In the genomic region with DNA sequence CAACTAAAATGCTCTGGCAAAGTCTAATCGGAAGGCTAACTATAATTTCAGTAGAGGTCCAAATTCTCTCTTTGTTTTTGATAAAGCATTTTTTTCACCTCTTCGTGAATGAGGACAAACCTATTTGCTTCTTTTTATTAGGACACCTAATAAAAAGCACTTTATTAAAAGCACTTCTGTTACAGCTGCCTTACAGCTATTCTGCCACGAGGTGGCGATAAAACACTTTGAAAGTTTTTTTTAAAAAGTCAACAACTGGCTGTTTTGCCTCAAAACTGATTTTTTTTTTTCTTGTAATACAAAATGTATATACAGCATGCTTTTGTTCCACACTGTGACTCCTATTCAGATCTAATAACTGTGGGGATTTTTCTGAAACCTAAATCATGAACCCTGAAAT, we compare ENCODE assay signal across 20 mouse cellular contexts. TPM values are rescaled to one million over a fixed set of nuclear protein-coding genes. Genes with fewer than 3 reads are reported as not detected.
DNase-seq lines count a peak whose midpoint lies in the region; ATAC-seq and TF ChIP-seq lines count a peak whose summit lies in the region.
"Not testable (repeated sequence)": the region's sequence is repeated elsewhere in the genome, so short reads cannot be mapped to it uniquely, and the experiment has no call there.
"Had no signal": no experiment of that assay in that cellular context is flagged by ENCODE, and none has a peak within 500 bp of the region (broad histone marks: within the 10 kb centered on the region; RNA-seq: fewer than 3 reads in every experiment).

No protein-coding gene starts in this region.

- H3K4me2 ChIP-seq in intestine, postnatal 0 days (replicated peaks; ENCODE audit: low read depth); lung, embryonic 14.5 days; midbrain, postnatal 0 days (ENCODE audit: low read depth, low read length, poor library complexity, severe bottlenecking): not testable (repeated sequence)

- 20% methylated on average over 4 of the region's 4 CpGs for WGBS in heart, adult 2 months
- 30% methylated on average over 4 of the region's 4 CpGs for WGBS in intestine, postnatal 0 days
- WGBS in lung, embryonic 14.5 days, result 28% methylated on average over 4 of the region's 4 CpGs
- WGBS in midbrain, postnatal 0 days, result 30% methylated on average over 4 of the region's 4 CpGs

- TF ChIP-seq POLR2A in brain, embryonic 14.5 days (IDR thresholded peaks at IDR 0.05; ENCODE audit: borderline replicate concordance, extremely low read depth, insufficient read depth, insufficient read length, poor library complexity, severe bottlenecking); heart, adult 2 months (IDR thresholded peaks at IDR 0.05; ENCODE audit: insufficient read depth, low read depth, low read length): not testable (repeated sequence)

- H3K9me3 ChIP-seq in intestine, postnatal 0 days (ENCODE audit: control insufficient read depth); lung, embryonic 14.5 days (ENCODE audit: low read depth, low read length); midbrain, postnatal 0 days (ENCODE audit: low read length): not testable (repeated sequence)

- TF ChIP-seq CTCF in brain, embryonic 14.5 days (IDR thresholded peaks at IDR 0.05; ENCODE audit: borderline replicate concordance, extremely low read depth, insufficient read depth, insufficient read length), result not testable (repeated sequence)
- TF ChIP-seq CTCF in heart, adult 2 months (IDR thresholded peaks at IDR 0.05), result peak; percentile 57
- TF ChIP-seq CTCF in intestine, postnatal 0 days (IDR thresholded peaks at IDR 0.05; ENCODE audit: low read depth), result peak; percentile 39
- peak; percentile 71 for TF ChIP-seq CTCF in layer of hippocampus, adult 2 months (conservative IDR thresholded peaks at IDR 0.05)
- TF ChIP-seq CTCF in lung, embryonic 14.5 days (IDR thresholded peaks at IDR 0.05; ENCODE audit: low read depth), result peak; percentile 34; the same call in 1 of the 2 replicates
- TF ChIP-seq CTCF in midbrain, postnatal 0 days (IDR thresholded peaks at IDR 0.05), result peak; percentile 56

- not testable (repeated sequence) for TF ChIP-seq EP300 in heart, adult 2 months (IDR thresholded peaks at IDR 0.05; ENCODE audit: insufficient read depth, low read depth, low read length)

- not testable (repeated sequence) for H3K36me3 ChIP-seq in heart, adult 2 months (ENCODE audit: control insufficient read depth, insufficient read depth, low read length); intestine, postnatal 0 days (ENCODE audit: control insufficient read depth, insufficient read depth); lung, embryonic 14.5 days (ENCODE audit: insufficient read depth); midbrain, postnatal 0 days (ENCODE audit: insufficient read depth, low read length)

- peak; percentile 24 for DNase-seq in NIH3T3 (ENCODE audit: low read depth)
- peak; percentile 1 for DNase-seq in brain, embryonic 14.5 days (ENCODE audit: low read depth)
- not testable (repeated sequence) for DNase-seq in heart, adult 2 months; layer of hippocampus, adult 2 months (ENCODE audit: low spot score in 2 of 2); midbrain, postnatal 0 days (ENCODE audit: low spot score)
- peak; percentile 34 for DNase-seq in lung, embryonic 14.5 days

- not testable (repeated sequence) for H3K9ac ChIP-seq in heart, adult 2 months (ENCODE audit: low read depth, low read length); intestine, postnatal 0 days (ENCODE audit: low read depth, low read length); lung, embryonic 14.5 days; midbrain, postnatal 0 days (replicated peaks; ENCODE audit: low read length, poor library complexity, severe bottlenecking)

- intact Hi-C loops in heart, adult 2 months (cut with DNase I), result not testable (repeated sequence)

- not testable (repeated sequence) for ATAC-seq in intestine, postnatal 0 days; lung, embryonic 14.5 days (ENCODE audit: insufficient read depth); midbrain, postnatal 0 days (ENCODE audit: low FRiP score)

- not testable (repeated sequence) for H3K27ac ChIP-seq in heart, adult 2 months; intestine, postnatal 0 days (ENCODE audit: low read depth, low read length); layer of hippocampus, adult 2 months; lung, embryonic 14.5 days (ENCODE audit: low read depth); midbrain, postnatal 0 days (ENCODE audit: low read depth, low read length)

- not testable (repeated sequence) for H3K4me1 ChIP-seq in heart, adult 2 months (ENCODE audit: control insufficient read depth, insufficient read depth, low read length); intestine, postnatal 0 days (replicated peaks; ENCODE audit: control insufficient read depth, insufficient read depth, low read length); lung, embryonic 14.5 days (ENCODE audit: insufficient read depth); midbrain, postnatal 0 days (ENCODE audit: insufficient read depth, low read length)

- not testable (repeated sequence) for H3K27me3 ChIP-seq in heart, adult 2 months (ENCODE audit: control insufficient read depth, insufficient read depth, low read length); intestine, postnatal 0 days (replicated peaks; ENCODE audit: control insufficient read depth, insufficient read depth, low read length); lung, embryonic 14.5 days (ENCODE audit: insufficient read depth, low read length); midbrain, postnatal 0 days (ENCODE audit: insufficient read depth, low read length)

- H3K79me2 ChIP-seq in heart, adult 2 months (replicated peaks; ENCODE audit: control insufficient read depth, insufficient read depth, low read length), result not testable (repeated sequence)

- not testable (repeated sequence) for H3K4me3 ChIP-seq in heart, adult 2 months; intestine, postnatal 0 days (ENCODE audit: low read depth, low read length); layer of hippocampus, adult 2 months; lung, embryonic 14.5 days (ENCODE audit: low read depth, low read length); midbrain, postnatal 0 days (ENCODE audit: low read depth, low read length)

RNA-seq across cellular contexts. Expression of a gene that starts 11.2 kb away (rescaled TPM):
- not detected in 2 replicates for polyA plus RNA-seq in brain, embryonic 14.5 days (2012; rRNA removed)
- not detected for total RNA-seq in heart, adult 2 months (2021)
- not detected in 2 replicates for polyA plus RNA-seq in heart, adult 2 months (2012; rRNA removed)
- polyA plus RNA-seq in intestine, postnatal 0 days (2015; fragmentation: Nextera tagmentation; extraction: Ambion mirVana), result not detected in 2 replicates
- total RNA-seq in layer of hippocampus, adult 2 months (2021), result not detected
- polyA plus RNA-seq in lung, embryonic 14.5 days (2014; fragmentation: Nextera tagmentation; extraction: Ambion mirVana), result not detected in 2 replicates
- not detected in 2 replicates for total RNA-seq in midbrain, postnatal 0 days (2014; rRNA removed)
- polyA plus RNA-seq in midbrain, postnatal 0 days (2015; fragmentation: Nextera tagmentation; extraction: Ambion mirVana), result not detected in 2 replicates
- total RNA-seq: adrenal gland, adult 2 months; adrenal gland, postnatal 4 days; CH12.LX; gastrocnemius, adult 8-10 months; gastrocnemius, postnatal 36 days; heart, postnatal 14 days; hematopoietic stem cell, adult 5-6 weeks had no signal
- polyA plus RNA-seq: adrenal gland, adult 2 months; embryonic facial prominence, embryonic 10.5 days; embryonic facial prominence, embryonic 14.5 days; forebrain, embryonic 13.5 days; heart, embryonic 10.5 days; hindbrain, embryonic 13.5 days had no signal

RNA-seq across cellular contexts. Expression of a gene that starts 12.3 kb away (rescaled TPM):
- not detected in 2 replicates for polyA plus RNA-seq in brain, embryonic 14.5 days (2012; rRNA removed)
- total RNA-seq in heart, adult 2 months (2021), result not detected
- polyA plus RNA-seq in heart, adult 2 months (2012; rRNA removed), result not detected in 2 replicates
- not detected in 2 replicates for polyA plus RNA-seq in intestine, postnatal 0 days (2015; fragmentation: Nextera tagmentation; extraction: Ambion mirVana)
- not detected for total RNA-seq in layer of hippocampus, adult 2 months (2021)
- polyA plus RNA-seq in lung, embryonic 14.5 days (2014; fragmentation: Nextera tagmentation; extraction: Ambion mirVana), result not detected in 2 replicates
- not detected in 2 replicates for total RNA-seq in midbrain, postnatal 0 days (2014; rRNA removed)
- polyA plus RNA-seq in midbrain, postnatal 0 days (2015; fragmentation: Nextera tagmentation; extraction: Ambion mirVana), result not detected in 2 replicates
- total RNA-seq: adrenal gland, adult 2 months; adrenal gland, postnatal 4 days; CH12.LX; gastrocnemius, adult 8-10 months; gastrocnemius, postnatal 36 days; heart, postnatal 14 days; hematopoietic stem cell, adult 5-6 weeks had no signal
- polyA plus RNA-seq: adrenal gland, adult 2 months; embryonic facial prominence, embryonic 10.5 days; embryonic facial prominence, embryonic 14.5 days; forebrain, embryonic 13.5 days; heart, embryonic 10.5 days; heart, embryonic 14.5 days; hindbrain, embryonic 13.5 days had no signal

RNA-seq across cellular contexts. Expression of a gene that starts 51.7 kb away (rescaled TPM):
- polyA plus RNA-seq in brain, embryonic 14.5 days (2012; rRNA removed), result not detected in 2 replicates
- not detected for total RNA-seq in heart, adult 2 months (2021)
- not detected in 2 replicates for polyA plus RNA-seq in heart, adult 2 months (2012; rRNA removed)
- polyA plus RNA-seq in intestine, postnatal 0 days (2015; fragmentation: Nextera tagmentation; extraction: Ambion mirVana), result not detected in 2 replicates
- not detected for total RNA-seq in layer of hippocampus, adult 2 months (2021)
- not detected in 2 replicates for polyA plus RNA-seq in lung, embryonic 14.5 days (2014; fragmentation: Nextera tagmentation; extraction: Ambion mirVana)
- not detected in 2 replicates for total RNA-seq in midbrain, postnatal 0 days (2014; rRNA removed)
- not detected in 2 replicates for polyA plus RNA-seq in midbrain, postnatal 0 days (2015; fragmentation: Nextera tagmentation; extraction: Ambion mirVana)
- total RNA-seq: adrenal gland, adult 2 months; adrenal gland, postnatal 4 days; CH12.LX; gastrocnemius, adult 8-10 months; gastrocnemius, postnatal 36 days; heart, postnatal 14 days; hematopoietic stem cell, adult 5-6 weeks had no signal
- polyA plus RNA-seq: adrenal gland, adult 2 months; embryonic facial prominence, embryonic 10.5 days; embryonic facial prominence, embryonic 14.5 days; forebrain, embryonic 13.5 days; heart, embryonic 10.5 days; heart, embryonic 14.5 days; hindbrain, embryonic 13.5 days had no signal
